Mouse (Mus musculus) limb, embryonic 13.5 days (tissue): ENCODE results near the gene Mfsd5. TPM values are rescaled to one million over a fixed set of nuclear protein-coding genes. Genes with fewer than 3 reads are reported as not detected.
A peak's percentile ranks its signal among the peaks of the same experiment; 100 is the strongest.

Experiments used
- ATAC-seq: fragments of 200-750 bp; cut with Nextera tagmentation; 2 replicates; pipeline ENCODE4 v1.8.0; 2017; ENCODE audit warnings: low read depth, moderate number of reproducible peaks, moderate TSS enrichment; ENCODE audit not compliant: low FRiP score
- H3K27ac ChIP-seq: fragments of 300-500 bp; sonication (generic); 2 replicates; pipeline ENCODE4 v1.5.1; 2015; ENCODE audit warnings: inconsistent platforms, mild to moderate bottlenecking, moderate library complexity
- H3K27me3 ChIP-seq: fragments of 300-500 bp; sonication (generic); 2 replicates; pipeline ENCODE4 v1.6.1; 2015; ENCODE audit warnings: mild to moderate bottlenecking, inconsistent platforms
- H3K36me3 ChIP-seq: fragments of 300-500 bp; sonication (generic); 2 replicates; pipeline ENCODE4 v1.6.1; 2015; ENCODE audit warnings: inconsistent platforms, mild to moderate bottlenecking, moderate library complexity
- H3K4me1 ChIP-seq: fragments of 300-500 bp; sonication (generic); 2 replicates; pipeline ENCODE4 v1.6.1; 2015; ENCODE audit warnings: inconsistent platforms
- H3K4me2 ChIP-seq: fragments of 300-500 bp; sonication (generic); replicated peaks from 2 replicates; pipeline ENCODE4 v1.6.1; 2015; ENCODE audit warnings: inconsistent platforms, mild to moderate bottlenecking, moderate library complexity
- H3K4me3 ChIP-seq: fragments of 300-500 bp; sonication (generic); 2 replicates; pipeline ENCODE4 v1.5.1; 2015; ENCODE audit warnings: moderate library complexity, mild to moderate bottlenecking, inconsistent platforms
- H3K9ac ChIP-seq: fragments of 300-500 bp; sonication (generic); 2 replicates; pipeline ENCODE4 v1.6.1; 2015; ENCODE audit warnings: mild to moderate bottlenecking, inconsistent platforms
- H3K9me3 ChIP-seq: fragments of 300-500 bp; sonication (generic); 2 replicates; pipeline ENCODE4 v1.6.1; 2016; ENCODE audit warnings: inconsistent platforms
- WGBS: fragments of 180-500 bp; shearing (Covaris S2); methylation state at CpG from one replicate; pipeline ENCODE4 v1.1.7; 2015; 5-methylcytosine and 5-hydroxymethylcytosine counted together
- polyA plus RNA-seq: library from polyadenylated mRNA; unstranded; fragments of >200 nt; fragmentation: Nextera tagmentation; extraction: Ambion mirVana; gene quantifications from 2 replicates; pipeline ENCODE4 v1.2.1, GENCODE M21; 2015

Mfsd5 gene
- polyA plus RNA-seq, result 64.7 and 65.8 TPM in 2 replicates

DNA sequence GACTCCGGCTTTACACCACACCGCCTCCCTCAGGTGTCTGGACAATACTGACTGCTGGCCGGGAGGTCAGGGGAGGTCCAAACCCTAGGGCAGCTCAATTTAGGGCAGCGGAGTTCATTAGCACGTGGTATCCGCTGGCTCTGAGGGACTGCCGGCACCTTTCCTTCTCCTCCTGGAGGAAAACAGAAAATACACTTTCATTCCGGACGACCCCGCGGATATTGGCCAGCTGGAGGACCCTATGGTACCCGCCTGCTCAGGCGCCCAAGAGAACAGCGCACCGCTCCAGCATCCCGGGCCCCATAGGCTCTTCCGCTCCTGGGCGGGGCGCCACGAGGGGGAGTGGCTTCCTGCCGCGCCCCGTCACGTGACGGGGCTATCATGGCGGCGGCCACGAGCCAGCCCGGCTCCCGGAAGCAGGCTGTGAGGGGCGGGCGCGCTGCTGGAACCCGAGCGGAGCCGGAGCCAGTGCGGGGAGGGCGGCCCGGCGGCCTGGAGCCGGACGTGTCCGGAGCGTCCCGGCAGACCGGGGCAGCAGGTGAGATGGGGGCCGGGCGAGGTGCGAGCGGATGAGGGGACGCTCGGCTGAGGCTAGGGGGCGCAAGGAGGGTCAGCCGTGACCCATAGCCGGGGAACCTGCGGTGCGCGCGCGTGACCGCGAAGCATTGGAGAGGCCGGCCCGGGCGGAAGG is at the start of gene Mfsd5:
TSS of gene Mfsd5 (plus strand) at position 363 of the 691 bp plus-strand sequence.
- Histone ChIP-seq H3K4me2 (peak within 1 kb of the TSS; percentile 93), H3K9ac (peak within 1 kb of the TSS; percentile 78), H3K9me3 (no peaks in the 10 kb centered on the region), H3K27me3 (no peaks in the 10 kb centered on the region), H3K4me1 (peaks cover 21% of the 10 kb centered on the region), H3K27ac (peak within 1 kb of the TSS; percentile 73), H3K4me3 (peak within 1 kb of the TSS; percentile 67), H3K36me3 (peaks cover 24% of the 10 kb centered on the region)
- ATAC-seq, result peak; percentile 95
- under 1% methylated on average over 65 of the region's 65 CpGs for WGBS

DNA sequence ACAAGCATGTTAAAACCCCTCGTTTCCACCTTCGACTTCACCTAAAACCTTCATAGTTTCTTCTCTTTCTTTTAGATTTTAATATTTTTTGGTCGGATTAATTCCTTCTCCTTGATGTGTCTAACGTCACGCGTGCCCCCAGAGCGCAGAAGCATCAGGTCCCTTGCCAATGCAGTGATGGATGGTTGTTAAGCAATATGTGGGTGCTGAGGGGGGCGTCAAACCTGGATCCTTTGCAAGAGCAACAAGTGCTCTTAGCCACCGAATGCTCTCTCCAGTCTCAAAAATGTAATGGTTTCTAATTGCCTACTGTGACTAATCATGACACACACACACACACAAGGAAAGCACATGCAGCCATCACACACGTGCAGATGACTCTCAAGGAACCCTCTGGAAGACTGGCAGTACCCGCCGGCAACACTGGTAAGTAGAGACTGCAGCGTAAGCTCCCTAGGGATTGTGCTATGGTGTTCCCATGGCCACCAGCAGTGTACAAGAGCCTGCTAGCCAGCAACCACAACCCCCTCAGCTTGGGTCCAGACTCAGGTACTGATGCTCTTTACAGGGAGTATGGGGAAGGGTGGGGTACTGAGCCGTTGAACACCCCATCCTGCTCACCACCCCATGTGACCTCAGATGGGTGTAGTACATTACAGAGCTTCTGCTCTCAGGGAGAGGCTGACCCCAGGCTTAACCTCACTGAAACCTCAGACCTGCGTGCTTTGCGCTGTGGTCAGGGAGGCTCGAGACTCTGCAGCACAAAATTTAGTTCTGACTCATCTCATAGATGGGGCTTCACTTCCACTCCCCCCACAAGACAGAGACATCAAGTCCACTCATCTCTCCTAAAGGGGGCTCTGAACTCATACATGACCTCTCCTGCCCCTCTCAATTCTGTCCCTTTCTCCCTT is 48.6 kb upstream of the Mfsd5 start:
- WGBS, result 76% methylated on average over 17 of the region's 17 CpGs
- no peak for ATAC-seq

DNA sequence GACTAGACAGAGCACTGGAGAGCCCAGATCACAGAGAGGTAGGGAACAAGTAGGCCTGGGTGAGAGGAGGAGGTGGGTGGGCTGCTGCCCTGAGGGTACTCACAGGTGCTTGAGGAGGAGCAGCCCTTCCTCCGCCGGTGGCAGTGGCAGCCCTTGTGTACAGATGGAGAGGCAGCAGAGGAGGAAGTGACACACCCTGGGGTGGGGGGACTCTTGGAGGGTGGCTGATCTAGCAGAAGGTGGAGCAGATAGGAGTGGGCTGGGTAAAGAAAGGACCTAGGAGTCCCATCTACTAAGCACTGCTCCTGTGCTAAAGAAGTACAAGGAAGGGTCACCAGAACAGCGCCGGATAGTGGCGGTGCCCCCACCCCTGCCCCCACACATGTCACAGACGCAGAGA is 47.5 kb upstream of the Mfsd5 start, which contains the start of gene Itgb7:
TSS of gene Itgb7 (minus strand) at position 197 of the 400 bp plus-strand sequence.
- no peak within 1 kb of the TSS for H3K4me3 ChIP-seq
- no peaks in the 10 kb centered on the region for H3K27me3 ChIP-seq
- H3K9me3 ChIP-seq, result no peaks in the 10 kb centered on the region
- 39% methylated on average over 6 of the region's 6 CpGs for WGBS
- H3K4me2 ChIP-seq, result no peak within 1 kb of the TSS
- no peak for ATAC-seq
- H3K36me3 ChIP-seq, result peaks cover 33% of the 10 kb centered on the region
- no peak within 1 kb of the TSS for H3K9ac ChIP-seq
- peak within 1 kb of the TSS; percentile 33; the same call in 1 of the 2 replicates for H3K27ac ChIP-seq
- H3K4me1 ChIP-seq, result peaks cover 22% of the 10 kb centered on the region

More for the DNA sequence above, 48.6 kb upstream of the Mfsd5 start:
- Histone ChIP-seq H3K9ac (no peak overlapping the region), H3K9me3 (no peaks in the 10 kb centered on the region), H3K36me3 (peaks cover 23% of the 10 kb centered on the region), H3K27me3 (no peaks in the 10 kb centered on the region), H3K4me1 (peaks cover 18% of the 10 kb centered on the region), H3K4me2 (no peak overlapping the region), H3K4me3 (no peak overlapping the region), H3K27ac (no peak overlapping the region)

DNA sequence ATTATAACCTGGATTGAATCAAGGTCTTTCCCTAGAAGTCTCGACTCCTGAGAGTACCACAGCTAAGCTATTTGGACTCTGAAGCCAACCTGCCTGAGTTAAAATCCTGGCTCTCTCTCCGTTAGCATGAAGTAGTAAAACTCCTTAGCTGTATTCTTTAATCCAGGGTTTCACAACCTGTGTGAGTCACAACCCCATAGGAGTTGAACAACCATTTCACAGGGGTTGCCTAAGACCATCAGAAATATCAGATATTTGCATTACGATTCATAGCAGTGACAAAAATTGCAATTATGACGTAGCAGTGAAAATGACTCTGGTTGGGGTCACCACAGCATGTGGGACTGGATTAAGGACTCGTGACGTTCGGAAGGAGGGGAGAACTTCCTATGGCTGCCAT is 46.5 kb upstream of the Mfsd5 start:
- ATAC-seq, result no peak
- WGBS, result 53% methylated on average over 7 of the region's 7 CpGs

DNA sequence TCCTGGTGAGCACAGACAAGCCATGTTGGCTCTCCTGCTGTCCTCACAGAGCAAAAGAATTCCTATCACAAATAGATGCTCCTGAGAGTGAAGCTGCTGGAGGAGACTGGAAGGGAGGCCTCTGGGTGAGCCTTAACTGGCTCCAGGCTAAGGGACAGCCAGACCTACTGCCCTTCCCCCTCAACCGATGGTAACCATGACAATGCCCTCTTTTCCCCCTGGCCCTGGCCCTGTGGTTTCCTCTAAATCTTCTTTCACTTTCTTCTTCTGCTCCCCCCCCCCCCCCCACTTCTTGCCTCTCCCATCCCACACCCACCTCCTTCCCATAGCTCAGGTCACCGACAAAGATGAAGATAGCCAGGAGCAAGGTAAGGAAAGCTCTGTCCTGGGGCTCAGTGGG is 45.4 kb upstream of the Mfsd5 start:
- no peaks in the 10 kb centered on the region for H3K9me3 ChIP-seq
- peaks cover 54% of the 10 kb centered on the region for H3K36me3 ChIP-seq
- WGBS, result 15% methylated on average over 2 of the region's 2 CpGs
- no peak overlapping the region; the same call in 1 of the 2 replicates for H3K27ac ChIP-seq
- H3K9ac ChIP-seq, result no peak overlapping the region
- no peaks in the 10 kb centered on the region for H3K27me3 ChIP-seq
- no peak overlapping the region for H3K4me3 ChIP-seq
- no peak overlapping the region for H3K4me2 ChIP-seq
- no peak for ATAC-seq
- peaks cover 22% of the 10 kb centered on the region for H3K4me1 ChIP-seq

More for the DNA sequence above, 46.5 kb upstream of the Mfsd5 start:
- Histone ChIP-seq H3K9ac (no peak overlapping the region), H3K4me3 (no peak overlapping the region), H3K27ac (peak overlapping the region; percentile 33; the same call in 1 of the 2 replicates), H3K36me3 (peaks cover 43% of the 10 kb centered on the region), H3K4me1 (peaks cover 22% of the 10 kb centered on the region), H3K4me2 (no peak overlapping the region), H3K9me3 (no peaks in the 10 kb centered on the region), H3K27me3 (no peaks in the 10 kb centered on the region)

DNA sequence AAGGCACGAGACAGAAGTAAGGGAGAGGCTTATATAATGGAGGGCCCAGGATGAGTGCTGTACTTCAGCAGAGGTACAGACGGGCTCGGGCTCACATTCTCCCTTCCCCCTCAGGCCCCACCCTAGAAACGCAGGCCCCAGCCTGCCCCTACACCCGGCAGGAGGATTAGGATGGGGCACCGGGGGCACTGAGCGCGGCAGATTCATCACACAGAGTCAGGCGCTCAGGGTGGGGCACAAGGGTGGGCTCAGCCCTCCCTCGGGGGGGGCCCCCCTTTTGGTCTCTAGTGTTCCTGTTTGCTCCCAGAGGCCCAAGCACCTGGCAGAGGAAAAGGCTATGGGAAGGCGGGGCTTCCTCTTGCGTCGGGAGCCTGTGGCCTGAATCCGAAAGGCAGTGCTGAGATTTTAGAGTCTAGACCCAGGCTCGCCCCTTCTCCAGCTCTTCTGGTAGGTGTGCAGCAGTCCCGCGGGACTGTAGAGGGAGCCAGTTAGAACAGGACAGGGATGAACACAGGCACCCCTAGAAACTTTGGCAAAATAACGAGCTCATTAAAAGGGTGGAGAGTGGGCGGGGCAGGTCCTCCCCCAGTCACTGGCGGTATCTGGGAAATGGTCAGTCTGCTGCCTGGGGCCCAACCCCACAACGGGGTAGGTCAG is 43.8 kb upstream of the Mfsd5 start:
- Histone ChIP-seq H3K9ac (no peak overlapping the region), H3K4me1 (peaks cover 22% of the 10 kb centered on the region), H3K36me3 (peaks cover 69% of the 10 kb centered on the region), H3K27ac (peak overlapping the region; percentile 44; the same call in 1 of the 2 replicates), H3K4me2 (0 out of 2 replicates have a peak overlapping the region, but pooled peaks have one; percentile 1), H3K4me3 (no peak overlapping the region), H3K27me3 (no peaks in the 10 kb centered on the region), H3K9me3 (no peaks in the 10 kb centered on the region)
- peak; percentile 17; the same call in 1 of the 2 replicates for ATAC-seq
- WGBS, result 34% methylated on average over 21 of the region's 21 CpGs

DNA sequence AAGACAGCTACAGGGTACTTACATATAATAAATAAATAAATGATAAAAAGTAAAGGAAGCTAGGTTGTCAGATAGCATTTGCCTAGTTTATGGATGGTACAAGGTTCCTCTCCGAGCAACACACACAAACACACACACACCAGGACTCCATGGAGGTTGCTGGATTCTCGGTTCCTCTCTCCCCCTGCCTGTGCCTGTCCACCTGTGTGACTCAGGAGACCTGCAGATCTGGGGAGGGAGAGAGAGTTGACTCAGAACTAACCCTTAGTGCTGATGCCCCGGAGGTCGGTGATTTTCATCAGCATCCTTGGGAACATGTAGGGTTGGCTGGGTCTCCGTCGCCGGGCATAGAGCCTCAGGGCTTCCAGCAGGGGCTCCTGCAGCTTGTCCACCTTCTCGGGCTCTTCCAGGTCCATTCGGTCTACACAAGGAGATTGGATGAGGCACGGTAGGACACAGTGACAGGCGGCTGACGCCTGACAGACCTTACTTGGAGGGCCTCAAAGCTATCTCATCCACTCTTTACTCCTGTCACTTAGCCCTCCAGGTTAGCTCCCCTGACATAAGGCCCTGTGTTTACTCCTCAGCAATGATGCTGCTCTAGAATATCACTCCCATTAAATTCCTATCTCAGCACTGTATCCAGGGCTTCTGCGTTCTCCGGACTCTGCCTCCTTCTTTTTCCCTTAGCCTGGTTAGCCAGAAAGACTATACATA is 40.6 kb upstream of the Mfsd5 start:
- Histone ChIP-seq H3K4me1 (peaks cover 36% of the 10 kb centered on the region), H3K4me3 (no peak overlapping the region), H3K9ac (no peak overlapping the region), H3K4me2 (no peak overlapping the region), H3K27me3 (no peaks in the 10 kb centered on the region), H3K9me3 (no peaks in the 10 kb centered on the region), H3K27ac (no peak overlapping the region), H3K36me3 (peaks cover 91% of the 10 kb centered on the region)
- no peak for ATAC-seq
- WGBS, result 94% methylated on average over 14 of the region's 14 CpGs

DNA sequence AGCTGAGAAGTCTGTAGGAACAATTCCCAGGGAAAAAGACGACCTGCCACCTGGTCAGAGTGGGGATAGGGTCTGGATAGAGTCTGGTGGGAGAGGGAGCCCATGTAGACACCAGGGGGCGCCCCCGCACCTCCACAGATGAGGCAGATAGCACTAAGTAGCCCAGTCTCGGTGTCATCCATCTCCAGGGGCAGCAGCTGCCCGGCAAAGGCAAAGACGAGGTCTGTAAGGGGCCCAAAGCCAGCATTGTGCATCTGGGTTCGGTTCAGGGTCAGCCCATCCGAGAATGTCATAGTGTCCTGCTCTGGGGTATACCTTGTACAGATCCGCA is 40.0 kb upstream of the Mfsd5 start:
- no peak overlapping the region for H3K4me3 ChIP-seq
- peaks cover 39% of the 10 kb centered on the region for H3K4me1 ChIP-seq

DNA sequence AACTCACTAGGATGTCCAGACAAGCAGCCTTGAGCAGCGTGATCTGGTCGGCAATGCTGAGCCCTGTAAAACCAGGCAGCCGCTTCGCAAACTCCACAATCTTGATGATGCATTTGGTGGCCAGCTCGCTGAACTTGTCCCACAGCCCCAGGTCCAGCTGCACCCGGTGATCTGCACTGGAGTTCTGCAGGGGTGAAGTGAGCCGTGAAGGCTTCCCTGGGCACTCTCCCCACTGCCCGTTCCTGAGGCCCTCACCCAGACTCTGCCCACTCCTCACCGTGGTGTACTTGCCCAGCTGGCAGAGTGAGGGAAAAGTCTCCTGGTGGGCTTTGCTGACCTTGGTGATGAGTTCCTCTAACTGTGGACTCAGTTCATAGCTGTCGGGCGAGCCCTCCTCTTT is 39.4 kb upstream of the Mfsd5 start:
- Histone ChIP-seq H3K9ac (no peak overlapping the region), H3K27me3 (no peaks in the 10 kb centered on the region), H3K4me1 (peaks cover 44% of the 10 kb centered on the region), H3K4me2 (no peak overlapping the region), H3K4me3 (no peak overlapping the region), H3K9me3 (no peaks in the 10 kb centered on the region), H3K27ac (peak overlapping the region; percentile 28; the same call in 1 of the 2 replicates), H3K36me3 (peaks cover 79% of the 10 kb centered on the region)
- WGBS, result 76% methylated on average over 11 of the region's 11 CpGs
- no peak for ATAC-seq

More for the DNA sequence above, 40.0 kb upstream of the Mfsd5 start:
- ATAC-seq, result 0 out of 2 replicates have a peak, but pooled peaks have one; percentile 20
- Histone ChIP-seq H3K9ac (no peak overlapping the region), H3K4me2 (no peak overlapping the region), H3K36me3 (peaks cover 85% of the 10 kb centered on the region), H3K9me3 (no peaks in the 10 kb centered on the region), H3K27me3 (no peaks in the 10 kb centered on the region), H3K27ac (no peak overlapping the region)
- 15% methylated on average over 9 of the region's 9 CpGs for WGBS

DNA sequence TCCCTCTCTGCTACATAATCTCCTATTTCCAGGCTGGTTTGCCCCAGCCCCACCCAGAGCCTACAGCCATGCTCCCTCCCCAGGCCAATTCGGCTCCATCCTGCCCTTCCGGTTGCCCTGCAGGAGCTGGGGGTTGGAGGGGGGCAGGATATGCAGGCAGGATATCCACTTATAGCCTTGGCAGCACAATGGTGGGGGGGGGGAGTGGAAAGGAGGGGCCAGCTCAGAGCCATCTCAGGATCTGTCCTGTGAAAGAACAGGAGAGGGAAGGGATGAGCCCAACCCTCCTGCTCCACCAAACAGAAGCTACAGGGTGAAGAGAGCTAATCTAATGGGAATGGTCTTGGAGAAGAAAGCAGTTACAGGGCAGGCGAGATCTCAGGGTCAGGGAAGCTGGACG is 38.6 kb upstream of the Mfsd5 start:
- H3K36me3 ChIP-seq, result peaks cover 72% of the 10 kb centered on the region
- H3K4me3 ChIP-seq, result no peak overlapping the region
- no peaks in the 10 kb centered on the region for H3K9me3 ChIP-seq
- no peak overlapping the region; the same call in 1 of the 2 replicates for H3K27ac ChIP-seq
- no peak for ATAC-seq
- H3K4me2 ChIP-seq, result no peak overlapping the region
- H3K4me1 ChIP-seq, result peaks cover 44% of the 10 kb centered on the region
- WGBS, result 79% methylated on average over 4 of the region's 4 CpGs
- H3K27me3 ChIP-seq, result no peaks in the 10 kb centered on the region
- H3K9ac ChIP-seq, result no peak overlapping the region
